Mouse (Mus musculus): ENCODE results near the gene Cldn3. TPM values are rescaled to one million over a fixed set of nuclear protein-coding genes. Genes with fewer than 3 reads are reported as not detected.

Cldn3 gene
- total RNA-seq, 1 experiment = 8.4 TPM

- Histone ChIP-seq H3K4me1 (ENCODE audit: control insufficient read depth in 2 of 2, insufficient read depth in 2 of 2, low read length in 2 of 2, poor library complexity in 1 of 2) (peaks cover 0 to 13% of the 10 kb centered on the region in 2 experiments; a peak in 1 of 4 replicates), H3K9ac (ENCODE audit: insufficient read depth, low read depth, low read length, poor library complexity, severe bottlenecking) (peak overlapping the region; percentile 59), H3K36me3 (ENCODE audit: control insufficient read depth, insufficient read depth, low read length, poor library complexity, severe bottlenecking) (peaks cover 9% of the 10 kb centered on the region; the same call in 1 of the 2 replicates), H3K9me3 (ENCODE audit: control insufficient read depth, insufficient read depth, low read depth, low read length) (no peaks in the 10 kb centered on the region), H3K27ac (ENCODE audit: insufficient read depth, low read depth, low read length, poor library complexity, severe bottlenecking) (peak overlapping the region; percentile 67; the same call in 1 of the 2 replicates), H3K4me3 (ENCODE audit: insufficient read depth in 1 of 2, low read depth in 1 of 2, low read length in 2 of 2, poor library complexity in 1 of 2, severe bottlenecking in 1 of 2) (peak overlapping the region in 1 of 2 experiments; percentile 55; a peak in 3 of 4 replicates)
- DNase-seq (ENCODE audit: low read depth, low spot score) = no peak
- TF ChIP-seq MAFK (IDR thresholded peaks at IDR 0.05; ENCODE audit: insufficient read depth, low read depth, low read length) (no peak), CHD2 (IDR thresholded peaks at IDR 0.05; ENCODE audit: low read depth, low read length) (no peak), HCFC1 (IDR thresholded peaks at IDR 0.05; ENCODE audit: borderline replicate concordance, insufficient read depth, low read length) (no peak), ZNF384 (IDR thresholded peaks at IDR 0.05; ENCODE audit: low read depth, low read length) (no peak), ZC3H11A (IDR thresholded peaks at IDR 0.05; ENCODE audit: borderline replicate concordance, low read depth, low read length) (no peak)
- in situ Hi-C loops (cut with MboI; ENCODE audit: low sequenced_read_pairs in 2 of 2, unreplicated experiment in 2 of 2) = no loop called here
Measured at GRCm38 (mm10) chr5:135010841-135011743, 25.1 kb downstream of the Cldn3 start.

DNA sequence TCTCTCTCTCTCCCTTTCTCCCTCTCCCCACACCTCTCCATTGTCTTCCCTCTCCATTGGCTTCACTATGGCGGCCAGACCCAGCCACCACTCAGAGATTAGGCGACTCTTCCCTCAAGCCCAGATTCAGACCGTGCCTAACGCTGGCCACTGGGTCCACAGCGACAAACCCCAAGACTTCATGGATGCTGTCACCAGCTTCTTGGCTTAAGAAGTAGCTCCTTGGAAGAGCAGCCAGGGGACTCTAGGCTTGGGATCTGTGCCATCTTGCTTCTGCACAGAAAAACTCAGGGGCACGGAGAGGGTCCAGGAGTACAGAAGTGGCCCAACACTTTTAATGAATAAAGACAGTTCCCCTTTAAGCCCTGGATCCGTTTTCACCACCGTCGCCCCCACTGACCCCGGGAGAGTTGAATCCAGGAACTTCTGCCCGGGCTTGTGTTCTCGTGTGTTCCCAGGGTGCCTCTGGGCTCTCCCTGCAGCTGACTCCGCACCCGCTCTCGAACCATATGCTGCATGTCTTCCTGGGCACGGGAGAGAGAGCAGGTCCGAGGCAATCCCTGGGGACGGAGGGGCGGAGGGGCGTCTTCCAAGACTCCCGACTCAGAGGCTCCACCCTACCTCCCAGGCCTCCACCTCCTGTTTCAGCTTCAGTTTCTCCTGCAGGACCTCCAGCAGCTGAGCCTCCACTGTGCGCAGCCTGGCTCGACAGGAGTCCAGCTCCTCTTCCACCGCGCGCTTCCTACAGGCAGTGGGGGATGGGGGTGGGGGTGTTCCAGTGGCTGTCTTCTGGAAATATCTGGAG is 26.0 kb downstream of the Cldn3 start:
- H3K4me1 ChIP-seq (ENCODE audit: control insufficient read depth in 2 of 2, insufficient read depth in 2 of 2, low read length in 2 of 2, poor library complexity in 1 of 2) = peaks cover 0 to 13% of the 10 kb centered on the region in 2 experiments; a peak in 1 of 4 replicates
- peaks cover 9% of the 10 kb centered on the region; the same call in 1 of the 2 replicates for H3K36me3 ChIP-seq (ENCODE audit: control insufficient read depth, insufficient read depth, low read length, poor library complexity, severe bottlenecking)
- peak overlapping the region; percentile 67 for H3K27ac ChIP-seq (ENCODE audit: insufficient read depth, low read depth, low read length, poor library complexity, severe bottlenecking)
- H3K9ac ChIP-seq (ENCODE audit: insufficient read depth, low read depth, low read length, poor library complexity, severe bottlenecking) = peak overlapping the region; percentile 59
- in situ Hi-C loops (cut with MboI; ENCODE audit: low sequenced_read_pairs in 2 of 2, unreplicated experiment in 2 of 2) = no loop called here
- no peak for DNase-seq (ENCODE audit: low read depth, low spot score)
- no peaks in the 10 kb centered on the region for H3K9me3 ChIP-seq (ENCODE audit: control insufficient read depth, insufficient read depth, low read depth, low read length)
- H3K4me3 ChIP-seq (ENCODE audit: insufficient read depth in 1 of 2, low read depth in 1 of 2, low read length in 2 of 2, poor library complexity in 1 of 2, severe bottlenecking in 1 of 2) = peak overlapping the region; percentile 55
- TF ChIP-seq ZC3H11A (IDR thresholded peaks at IDR 0.05; ENCODE audit: borderline replicate concordance, low read depth, low read length) = no peak
- no peak for TF ChIP-seq HCFC1 (IDR thresholded peaks at IDR 0.05; ENCODE audit: borderline replicate concordance, insufficient read depth, low read length)
- TF ChIP-seq MAFK (IDR thresholded peaks at IDR 0.05; ENCODE audit: insufficient read depth, low read depth, low read length) = no peak
- TF ChIP-seq CHD2 (IDR thresholded peaks at IDR 0.05; ENCODE audit: low read depth, low read length) = no peak
- TF ChIP-seq ZNF384 (IDR thresholded peaks at IDR 0.05; ENCODE audit: low read depth, low read length) = no peak

GRCm38 (mm10) chr5:135012671-135013441 is 26.8 kb downstream of the Cldn3 start:
- peak overlapping the region; percentile 67 for H3K27ac ChIP-seq (ENCODE audit: insufficient read depth, low read depth, low read length, poor library complexity, severe bottlenecking)
- peaks cover 9% of the 10 kb centered on the region; the same call in 1 of the 2 replicates for H3K36me3 ChIP-seq (ENCODE audit: control insufficient read depth, insufficient read depth, low read length, poor library complexity, severe bottlenecking)
- H3K4me1 ChIP-seq (ENCODE audit: control insufficient read depth in 2 of 2, insufficient read depth in 2 of 2, low read length in 2 of 2, poor library complexity in 1 of 2) = peaks cover 0 to 13% of the 10 kb centered on the region in 2 experiments; a peak in 1 of 4 replicates
- H3K9me3 ChIP-seq (ENCODE audit: control insufficient read depth, insufficient read depth, low read depth, low read length) = no peaks in the 10 kb centered on the region
- peak; percentile 97 for DNase-seq (ENCODE audit: low read depth, low spot score)
- TF ChIP-seq HCFC1 (IDR thresholded peaks at IDR 0.05; ENCODE audit: borderline replicate concordance, insufficient read depth, low read length) = no peak
- TF ChIP-seq MAFK (IDR thresholded peaks at IDR 0.05; ENCODE audit: insufficient read depth, low read depth, low read length) = no peak
- no peak for TF ChIP-seq ZC3H11A (IDR thresholded peaks at IDR 0.05; ENCODE audit: borderline replicate concordance, low read depth, low read length)
- TF ChIP-seq CHD2 (IDR thresholded peaks at IDR 0.05; ENCODE audit: low read depth, low read length) = no peak
- TF ChIP-seq ZNF384 (IDR thresholded peaks at IDR 0.05; ENCODE audit: low read depth, low read length) = no peak
- in situ Hi-C loops (cut with MboI; ENCODE audit: low sequenced_read_pairs in 2 of 2, unreplicated experiment in 2 of 2) = no loop called here
- peak overlapping the region; percentile 30; the same call in 1 of the 2 replicates for H3K9ac ChIP-seq (ENCODE audit: insufficient read depth, low read depth, low read length, poor library complexity, severe bottlenecking)
- H3K4me3 ChIP-seq (ENCODE audit: insufficient read depth in 1 of 2, low read depth in 1 of 2, low read length in 2 of 2, poor library complexity in 1 of 2, severe bottlenecking in 1 of 2) = peak overlapping the region; percentile 55

- H3K4me1 ChIP-seq (ENCODE audit: control insufficient read depth in 2 of 2, insufficient read depth in 2 of 2, low read length in 2 of 2, poor library complexity in 1 of 2) = peaks cover 0 to 16% of the 10 kb centered on the region in 2 experiments; a peak in 1 of 4 replicates
- H3K4me3 ChIP-seq (ENCODE audit: insufficient read depth in 1 of 2, low read depth in 1 of 2, low read length in 2 of 2, poor library complexity in 1 of 2, severe bottlenecking in 1 of 2) = no peak overlapping the region
- no peaks in the 10 kb centered on the region for H3K9me3 ChIP-seq (ENCODE audit: control insufficient read depth, insufficient read depth, low read depth, low read length)
- in situ Hi-C loops (cut with MboI; ENCODE audit: low sequenced_read_pairs in 2 of 2, unreplicated experiment in 2 of 2) = no loop called here
- no peak for TF ChIP-seq MAFK (IDR thresholded peaks at IDR 0.05; ENCODE audit: insufficient read depth, low read depth, low read length)
- no peak for TF ChIP-seq HCFC1 (IDR thresholded peaks at IDR 0.05; ENCODE audit: borderline replicate concordance, insufficient read depth, low read length)
- H3K9ac ChIP-seq (ENCODE audit: insufficient read depth, low read depth, low read length, poor library complexity, severe bottlenecking) = no peak overlapping the region
- peaks cover 9% of the 10 kb centered on the region; the same call in 1 of the 2 replicates for H3K36me3 ChIP-seq (ENCODE audit: control insufficient read depth, insufficient read depth, low read length, poor library complexity, severe bottlenecking)
- peak; percentile 69 for DNase-seq (ENCODE audit: low read depth, low spot score)
- no peak overlapping the region for H3K27ac ChIP-seq (ENCODE audit: insufficient read depth, low read depth, low read length, poor library complexity, severe bottlenecking)
Measured at GRCm38 (mm10) chr5:135015497-135015896, 29.5 kb downstream of the Cldn3 start.

Data from ES-E14 (cell line).